Mouse (Mus musculus): ENCODE results near the gene Mmp9.

DNA sequence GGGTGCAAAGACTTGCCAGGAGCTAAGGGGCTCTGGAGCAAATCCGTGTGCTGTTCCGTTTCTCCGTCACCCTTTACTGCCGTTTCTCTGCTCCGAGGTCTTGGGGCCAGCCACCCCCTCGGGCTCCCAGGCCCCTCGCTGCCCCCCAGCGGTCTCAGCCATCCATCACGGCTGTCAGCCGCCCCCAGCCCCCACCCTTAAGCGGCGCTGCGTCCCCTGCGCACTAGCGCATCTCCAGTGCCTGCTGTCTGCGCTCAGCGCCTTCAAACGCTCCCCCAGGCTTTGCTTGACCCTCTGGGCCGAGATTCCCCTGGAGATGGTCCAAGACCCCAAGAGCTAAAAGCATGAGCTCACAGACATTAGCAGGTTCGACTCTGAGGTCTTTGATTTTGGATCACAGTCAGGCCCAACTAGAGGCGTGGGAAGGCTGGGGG is 28.8 kb downstream of the Mmp9 start:
- no peak for TF ChIP-seq CTCF (IDR thresholded peaks at IDR 0.05; ENCODE audit: borderline replicate concordance, insufficient read depth, low read length)
- TF ChIP-seq POLR2A (IDR thresholded peaks at IDR 0.05; ENCODE audit: low read depth, low read length), result no peak

Measured in embryonic fibroblast, embryonic 13.5 days (primary cell).